Mouse (Mus musculus): ENCODE measurements around the gene Klk12.
A peak's percentile ranks its signal among the peaks of the same experiment; 100 is the strongest.

The Klk12 gene

GRCm38 (mm10) chr7:43768597-43768996, at the start of gene Klk12:
Gene Klk12 (plus strand): TSS chr7:43768897.
- DNase-seq (ENCODE audit: low spot score) = no peak

GRCm38 (mm10) chr7:43747788-43748187, 20.9 kb upstream of the Klk12 start:
- no peak for DNase-seq (ENCODE audit: low spot score)

GRCm38 (mm10) chr7:43752806-43753205, 15.9 kb upstream of the Klk12 start:
- DNase-seq (ENCODE audit: low spot score) = no peak

- DNase-seq (ENCODE audit: low spot score) = no peak
Observed at GRCm38 (mm10) chr7:43766484-43766883, 2.2 kb upstream of the Klk12 start.

- no peak for DNase-seq (ENCODE audit: low spot score)
Observed at GRCm38 (mm10) chr7:43769636-43770035, 939 bp downstream of the Klk12 start.

- DNase-seq (ENCODE audit: low spot score) = no peak
Observed at GRCm38 (mm10) chr7:43770701-43771100, 2.0 kb downstream of the Klk12 start.

GRCm38 (mm10) chr7:43771916-43772315, 3.2 kb downstream of the Klk12 start:
- no peak for DNase-seq (ENCODE audit: low spot score)

GRCm38 (mm10) chr7:43772901-43773300, 4.2 kb downstream of the Klk12 start:
- DNase-seq (ENCODE audit: low spot score) = no peak

GRCm38 (mm10) chr7:43774364-43774763, 5.7 kb downstream of the Klk12 start, which contains the start of gene Klk11:
Gene Klk11 (plus strand): TSS chr7:43774604.
- DNase-seq (ENCODE audit: low spot score) = no peak

- no peak for DNase-seq (ENCODE audit: low spot score)
Observed at GRCm38 (mm10) chr7:43774802-43775201, 6.1 kb downstream of the Klk12 start.

- no peak for DNase-seq (ENCODE audit: low spot score)
Observed at GRCm38 (mm10) chr7:43775311-43776057, 6.8 kb downstream of the Klk12 start.

GRCm38 (mm10) chr7:43776506-43776905, 7.8 kb downstream of the Klk12 start:
- DNase-seq (ENCODE audit: low spot score) = no peak

- DNase-seq (ENCODE audit: low spot score) = no peak
Observed at GRCm38 (mm10) chr7:43777423-43777822, 8.7 kb downstream of the Klk12 start.

- no peak for DNase-seq (ENCODE audit: low spot score)
Observed at GRCm38 (mm10) chr7:43778176-43778970, 9.7 kb downstream of the Klk12 start.

GRCm38 (mm10) chr7:43780241-43780640, 11.5 kb downstream of the Klk12 start:
- DNase-seq (ENCODE audit: low spot score) = no peak

- no peak for DNase-seq (ENCODE audit: low spot score)
Observed at GRCm38 (mm10) chr7:43780746-43781145, 12.0 kb downstream of the Klk12 start, which contains the start of gene Klk10. Gene Klk10 (plus strand): TSS chr7:43781035.

GRCm38 (mm10) chr7:43781541-43781940, 12.8 kb downstream of the Klk12 start:
- DNase-seq (ENCODE audit: low spot score) = no peak

- peak; percentile 66 for DNase-seq (ENCODE audit: low spot score)
Observed at GRCm38 (mm10) chr7:43782275-43783265, 13.9 kb downstream of the Klk12 start.

- DNase-seq (ENCODE audit: low spot score) = no peak
Observed at GRCm38 (mm10) chr7:43785286-43785685, 16.6 kb downstream of the Klk12 start.

GRCm38 (mm10) chr7:43788096-43788495, 19.4 kb downstream of the Klk12 start:
- DNase-seq (ENCODE audit: low spot score) = no peak

- no peak for DNase-seq (ENCODE audit: low spot score)
Observed at GRCm38 (mm10) chr7:43789295-43789694, 20.6 kb downstream of the Klk12 start.

- DNase-seq (ENCODE audit: low spot score) = no peak
Observed at GRCm38 (mm10) chr7:43791591-43791990, 22.9 kb downstream of the Klk12 start, which contains the start of gene Klk9. Gene Klk9 (plus strand): TSS chr7:43791891.

Measured in layer of hippocampus, adult 9-10 months (tissue).